Mouse (Mus musculus): Measurements from ENCODE around the gene Olfr807. TPM values are rescaled to one million over a fixed set of nuclear protein-coding genes. Genes with fewer than 3 reads are reported as not detected.

The Olfr807 gene
- total RNA-seq (2021) = not detected

DNA sequence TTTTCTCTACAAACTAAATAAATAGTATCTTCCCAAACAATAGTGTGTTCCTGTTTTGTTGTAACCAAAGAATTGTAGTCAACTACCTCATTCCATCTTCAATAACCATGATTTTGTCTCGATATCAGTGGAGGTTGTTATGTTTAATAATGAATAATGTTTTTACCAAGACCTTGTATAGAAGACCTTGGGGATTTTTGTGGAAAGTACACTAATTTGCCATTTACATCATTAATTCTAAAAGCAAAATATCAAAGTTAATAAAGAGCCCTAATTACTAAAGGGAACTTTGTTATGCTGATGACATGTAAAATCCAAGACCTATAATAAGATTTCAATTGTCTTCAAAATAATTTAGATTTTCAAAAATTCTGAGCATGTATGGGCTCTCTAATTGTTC is at the start of gene Olfr807:
TSS of gene Olfr807 (minus strand) at position 101 of the 400 bp plus-strand sequence.
- intact Hi-C loops (cut with DNase I) = no loop called here
- no peak for DNase-seq (ENCODE audit: low spot score)

DNA sequence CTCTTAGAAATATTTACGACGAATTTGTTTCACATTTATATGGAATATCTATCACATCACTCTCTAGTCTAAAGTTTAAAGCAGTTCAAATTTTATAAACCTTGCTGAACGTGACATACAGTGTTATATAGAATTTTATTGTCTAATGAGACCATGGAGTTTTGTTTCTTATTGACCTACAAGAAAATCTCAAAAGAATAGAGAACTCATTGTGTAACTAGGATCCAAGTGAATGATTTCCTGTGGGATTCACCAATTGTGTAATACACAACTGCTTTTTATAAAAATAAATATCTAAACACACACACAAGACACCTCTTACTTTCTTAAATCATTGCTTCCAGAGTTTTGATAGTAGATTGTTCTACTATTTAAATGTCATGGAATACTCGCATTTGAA is 46.7 kb upstream of the Olfr807 start, which contains the start of gene Olfr811:
TSS of gene Olfr811 (minus strand) at position 101 of the 400 bp plus-strand sequence.
- intact Hi-C loops (cut with DNase I) = no loop called here
- DNase-seq (ENCODE audit: low spot score) = no peak

DNA sequence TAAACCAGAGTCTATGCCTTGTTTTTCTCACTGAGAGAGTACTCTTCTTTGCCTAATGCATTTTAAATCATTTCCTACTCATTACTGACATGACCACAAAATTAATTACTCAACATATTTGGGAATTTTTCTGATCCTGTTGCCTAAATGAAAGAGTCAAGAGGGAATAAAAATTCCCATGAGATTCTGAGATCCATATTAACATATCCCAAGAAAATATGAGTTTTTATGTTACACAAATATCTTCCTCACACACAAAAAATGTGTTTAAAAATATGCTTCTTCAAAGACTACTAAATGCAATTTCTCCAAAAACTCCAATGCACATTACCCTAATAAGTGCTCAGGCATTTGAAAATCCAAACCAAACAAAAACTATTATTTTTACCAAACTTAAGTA is 37.2 kb upstream of the Olfr807 start, which contains the start of gene Olfr810:
TSS of gene Olfr810 (minus strand) at position 101 of the 400 bp plus-strand sequence.
- intact Hi-C loops (cut with DNase I) = no loop called here
- no peak for DNase-seq (ENCODE audit: low spot score)

DNA sequence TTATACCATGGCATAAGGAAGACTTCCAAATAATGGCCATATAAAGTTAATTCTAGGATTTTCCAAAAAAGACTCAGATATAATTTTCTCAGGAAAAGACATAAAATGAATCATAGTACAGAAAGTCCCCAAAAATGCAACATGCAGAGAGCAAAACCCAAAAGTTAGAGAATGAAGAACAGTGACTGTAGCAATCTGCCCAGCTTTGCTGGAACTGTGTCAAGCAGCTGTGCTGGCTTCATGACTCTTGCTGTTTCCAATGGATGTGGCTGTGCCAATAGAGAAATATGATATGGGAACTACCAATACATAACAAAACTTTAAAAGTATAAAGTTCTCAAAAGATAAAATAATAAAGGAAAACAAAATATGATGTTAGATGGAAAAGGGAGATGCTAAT is 20.5 kb upstream of the Olfr807 start:
- DNase-seq (ENCODE audit: low spot score) = no peak
- intact Hi-C loops (cut with DNase I) = no loop called here

DNA sequence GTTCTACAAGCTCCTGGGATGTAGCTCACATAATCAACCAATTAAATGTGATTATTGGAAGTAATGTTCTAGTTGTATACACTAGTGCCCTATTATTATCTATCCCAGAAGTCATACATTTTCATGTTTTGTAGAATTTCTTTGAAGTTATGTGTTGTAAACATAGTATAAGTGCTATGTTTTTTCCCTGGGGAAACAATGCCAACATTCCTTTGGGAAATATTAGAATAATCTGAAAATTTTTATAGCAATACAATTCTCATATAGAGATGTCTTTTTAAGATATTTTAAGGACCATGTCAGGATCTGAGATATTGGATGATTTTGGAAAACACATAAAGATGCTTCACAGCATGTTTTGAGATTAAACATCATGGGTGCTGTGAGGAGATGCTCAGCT is 16.7 kb upstream of the Olfr807 start, which contains the start of gene Olfr809:
TSS of gene Olfr809 (plus strand) at position 301 of the 400 bp plus-strand sequence.
- DNase-seq (ENCODE audit: low spot score) = no peak
- intact Hi-C loops (cut with DNase I) = no loop called here

DNA sequence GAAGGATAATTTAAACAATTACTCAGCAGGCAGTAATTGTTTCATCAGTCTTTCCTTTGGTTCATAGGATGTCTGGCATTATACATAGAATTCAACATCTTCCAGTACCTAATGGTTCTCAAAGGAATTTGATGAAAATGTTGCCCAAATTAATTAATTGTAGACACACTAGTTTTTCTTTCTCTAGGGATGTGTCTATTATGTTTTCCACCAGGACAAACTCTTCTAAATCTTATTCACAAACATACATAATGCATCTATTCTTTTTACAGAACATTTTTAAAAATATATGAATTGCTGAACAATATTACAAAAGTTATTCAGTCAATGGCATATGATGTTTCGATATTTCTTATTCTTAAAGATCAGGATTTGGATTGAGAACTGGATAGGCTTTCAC is 7.6 kb upstream of the Olfr807 start, which contains the start of gene Olfr808:
TSS of gene Olfr808 (plus strand) at position 301 of the 400 bp plus-strand sequence.
- no peak for DNase-seq (ENCODE audit: low spot score)
- intact Hi-C loops (cut with DNase I) = no loop called here

DNA sequence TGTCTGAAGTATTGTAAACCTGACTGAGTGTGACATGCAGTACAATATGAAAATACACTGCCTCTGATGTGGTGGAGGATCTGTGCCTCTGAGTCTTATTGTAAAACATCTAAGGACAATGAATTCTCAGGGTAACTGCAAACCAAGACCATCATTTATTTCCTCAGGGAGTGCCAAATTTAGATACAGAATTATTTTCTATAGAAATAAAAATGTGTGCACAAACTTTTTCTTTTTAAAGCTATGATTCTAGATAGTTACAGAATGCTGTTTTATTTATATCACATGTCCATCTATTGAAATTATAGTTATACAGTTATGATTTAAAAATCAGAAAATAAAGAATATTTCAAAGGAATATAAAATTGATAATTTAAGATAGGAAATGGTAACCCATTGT is 15.8 kb downstream of the Olfr807 start, which contains the start of gene Olfr806:
TSS of gene Olfr806 (minus strand) at position 101 of the 400 bp plus-strand sequence.
- intact Hi-C loops (cut with DNase I) = no loop called here
- no peak for DNase-seq (ENCODE audit: low spot score)

DNA sequence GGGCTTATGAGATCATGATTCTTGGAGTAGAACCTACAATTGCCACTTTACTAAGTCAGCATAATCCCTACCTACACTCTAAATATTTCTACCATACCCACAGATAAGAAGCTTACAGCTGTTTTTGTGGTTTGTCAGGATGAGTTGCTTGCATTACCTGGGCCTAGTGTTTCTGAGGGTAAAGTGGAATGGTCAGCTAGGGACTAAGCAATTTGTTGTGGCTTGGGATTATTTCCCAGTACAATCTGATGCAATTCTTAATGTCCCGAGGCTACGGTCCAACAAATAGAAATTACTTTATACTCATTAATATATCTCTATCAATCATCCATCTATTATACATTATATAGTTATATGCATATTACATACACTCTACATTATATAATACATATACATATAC is 28.3 kb downstream of the Olfr807 start, which contains the start of gene Olfr805:
TSS of gene Olfr805 (minus strand) at position 101 of the 400 bp plus-strand sequence.
- intact Hi-C loops (cut with DNase I) = no loop called here
- no peak for DNase-seq (ENCODE audit: low spot score)

Small RNA genes within 50 kb of the gene (microRNA-seq; reads per million reads assigned to microRNA genes)
- gene Gm24485 = not detected

Other genes starting within 250 kb of the Olfr807 start
- gene Olfr791, start 236.0 kb downstream of the Olfr807 start, total RNA-seq (2021) = not detected
- gene Olfr792, start 218.6 kb downstream of the Olfr807 start, total RNA-seq (2021) = not detected
- not detected for gene Olfr794, start 190.1 kb downstream of the Olfr807 start, total RNA-seq (2021)
- not detected for gene Olfr796, start 145.2 kb downstream of the Olfr807 start, total RNA-seq (2021)
- not detected for gene Olfr798, start 129.9 kb downstream of the Olfr807 start, total RNA-seq (2021)
- gene Olfr799, start 120.3 kb downstream of the Olfr807 start, total RNA-seq (2021) = not detected
- not detected for gene Olfr800, start 100.1 kb downstream of the Olfr807 start, total RNA-seq (2021)
- gene Olfr801, start 83.9 kb downstream of the Olfr807 start, total RNA-seq (2021) = not detected
- not detected for gene Olfr802, start 69.6 kb downstream of the Olfr807 start, total RNA-seq (2021)
- gene Olfr803, start 63.5 kb downstream of the Olfr807 start, total RNA-seq (2021) = not detected
- not detected for gene Olfr804, start 54.6 kb downstream of the Olfr807 start, total RNA-seq (2021)
- gene Olfr805, start 28.4 kb downstream of the Olfr807 start, total RNA-seq (2021) = not detected
- not detected for gene Olfr806, start 15.9 kb downstream of the Olfr807 start, total RNA-seq (2021)
- not detected for gene Olfr808, start 7.7 kb upstream of the Olfr807 start, total RNA-seq (2021)
- not detected for gene Olfr809, start 16.8 kb upstream of the Olfr807 start, total RNA-seq (2021)
- gene Olfr810, start 37.1 kb upstream of the Olfr807 start, total RNA-seq (2021) = not detected
- gene Olfr811, start 46.6 kb upstream of the Olfr807 start, total RNA-seq (2021) = not detected
- not detected for gene Olfr812, start 88.3 kb upstream of the Olfr807 start, total RNA-seq (2021)
- not detected for gene Olfr813, start 97.6 kb upstream of the Olfr807 start, total RNA-seq (2021)
- gene Olfr814, start 122.1 kb upstream of the Olfr807 start, total RNA-seq (2021) = not detected
- gene Olfr815, start 148.1 kb upstream of the Olfr807 start, total RNA-seq (2021) = not detected
- gene Olfr816, start 157.8 kb upstream of the Olfr807 start, total RNA-seq (2021) = not detected
- gene Olfr818, start 191.3 kb upstream of the Olfr807 start, total RNA-seq (2021) = not detected
- not detected for gene Olfr819, start 209.5 kb upstream of the Olfr807 start, total RNA-seq (2021)
- not detected for gene Olfr247, start 218.3 kb upstream of the Olfr807 start, total RNA-seq (2021)
- not detected for gene Gm10310, start 227.3 kb upstream of the Olfr807 start, total RNA-seq (2021)

All from heart, postnatal 25 days (tissue).